Mouse (Mus musculus): ENCODE data around the gene Rnf227.

The Rnf227 gene

DNA sequence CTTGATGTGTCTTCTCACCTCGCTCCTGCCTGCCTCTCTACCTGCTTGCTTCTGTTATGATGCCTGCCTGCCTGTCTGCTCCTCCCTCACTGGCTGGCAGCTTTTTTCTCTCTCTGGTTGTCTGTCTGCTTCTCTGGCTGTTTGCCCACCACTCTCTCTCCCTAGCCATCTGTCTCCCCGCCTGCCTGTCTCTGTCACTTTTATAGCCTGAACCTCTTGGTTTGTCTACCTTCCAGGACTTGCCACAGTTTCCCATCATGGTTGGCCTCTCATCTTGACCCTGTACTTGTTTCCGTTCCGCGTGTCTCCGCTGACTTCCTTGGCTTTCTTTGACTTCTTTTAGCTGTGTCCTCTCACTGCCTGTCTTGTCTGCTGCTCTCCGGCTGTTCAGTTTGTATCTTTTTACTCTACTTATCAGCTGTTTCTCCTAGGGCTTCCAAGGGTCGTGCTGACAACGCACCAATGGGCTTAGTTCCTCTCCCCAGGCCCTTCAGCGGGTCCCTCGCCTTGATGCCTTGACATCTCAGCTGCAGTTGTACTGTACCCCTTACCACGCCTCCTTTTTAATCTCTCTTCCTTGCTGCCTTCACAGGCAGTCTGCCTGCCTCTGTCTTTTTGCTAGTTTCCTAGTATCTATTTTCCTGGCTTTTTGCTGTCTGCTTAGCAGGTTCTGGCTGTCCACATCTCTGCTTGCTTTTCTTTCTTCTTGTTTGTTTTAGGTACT is 32.0 kb downstream of the Rnf227 start:
- peak; percentile 89 for DNase-seq

DNA sequence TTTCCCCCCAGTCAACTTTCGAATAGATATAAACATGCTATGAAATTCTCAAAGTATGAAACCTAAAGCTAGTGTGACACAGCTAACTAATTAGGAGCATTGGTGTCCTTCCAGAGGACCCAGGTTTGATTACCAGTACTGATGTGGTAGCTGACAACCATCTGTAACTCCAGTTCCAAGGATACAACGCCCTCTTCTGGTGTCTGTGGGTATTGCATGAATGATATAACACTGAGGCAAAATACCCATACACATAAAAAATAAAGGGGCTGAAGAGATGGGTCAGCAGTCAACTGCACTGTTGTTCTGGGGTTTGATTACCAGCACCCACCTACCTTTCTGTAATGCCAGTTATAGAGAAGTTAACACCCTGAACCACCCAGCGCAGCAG is 32.5 kb downstream of the Rnf227 start:
- DNase-seq = no peak

DNA sequence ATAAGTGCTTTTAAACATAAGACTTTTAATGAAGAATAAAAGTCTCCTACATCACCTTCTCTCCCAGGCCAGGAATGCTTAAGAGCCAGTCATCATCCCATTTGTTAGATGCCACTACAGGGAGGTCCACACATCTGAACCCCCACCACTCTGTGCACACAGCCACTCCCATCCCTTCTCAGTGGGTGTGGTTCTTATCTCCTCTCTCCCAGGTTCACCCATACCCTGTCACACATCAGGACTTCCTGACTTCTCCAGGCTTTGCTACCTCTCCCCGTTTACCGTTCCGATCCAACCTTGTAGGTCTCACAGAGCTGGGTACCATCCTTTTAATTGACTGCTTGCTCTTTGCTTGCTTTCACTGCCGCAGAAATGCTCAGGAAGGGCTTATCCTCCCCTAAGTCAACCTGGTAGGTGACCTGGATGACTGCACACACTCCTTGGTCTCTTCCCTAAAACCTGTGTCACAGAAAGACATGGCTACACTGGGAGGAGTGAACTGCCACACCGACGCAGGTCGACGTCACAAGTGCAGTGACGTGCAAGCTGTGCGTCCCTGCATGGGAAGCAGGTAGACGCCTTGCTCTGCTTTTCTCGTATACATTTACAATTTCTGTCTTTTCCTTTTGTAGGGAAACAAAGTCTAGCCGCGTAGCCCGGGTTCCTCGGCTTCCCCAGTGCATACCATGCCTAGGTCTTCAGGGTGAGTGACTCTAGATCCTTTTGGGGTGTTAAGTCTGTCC is 33.1 kb downstream of the Rnf227 start:
- DNase-seq = no peak

DNA sequence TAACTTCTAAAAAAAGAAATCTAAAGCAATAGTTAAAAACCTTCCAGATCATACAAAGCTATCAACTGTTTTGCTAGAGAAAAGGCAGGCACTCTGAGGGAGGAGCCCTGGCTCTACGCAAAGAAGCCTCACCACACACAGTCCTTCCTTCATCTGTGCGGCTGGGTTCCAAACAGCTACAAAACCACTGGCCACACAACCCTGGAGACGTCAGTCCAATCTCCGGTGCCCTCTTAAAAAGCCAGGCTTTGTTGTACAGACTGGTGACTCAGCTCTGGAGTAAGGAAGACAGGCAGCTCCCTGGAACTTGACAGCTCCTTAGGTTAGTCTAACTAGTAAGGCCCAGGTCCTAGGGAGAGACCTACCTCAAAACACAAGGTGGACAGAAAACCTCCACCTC is 35.4 kb downstream of the Rnf227 start:
- no peak for DNase-seq

DNA sequence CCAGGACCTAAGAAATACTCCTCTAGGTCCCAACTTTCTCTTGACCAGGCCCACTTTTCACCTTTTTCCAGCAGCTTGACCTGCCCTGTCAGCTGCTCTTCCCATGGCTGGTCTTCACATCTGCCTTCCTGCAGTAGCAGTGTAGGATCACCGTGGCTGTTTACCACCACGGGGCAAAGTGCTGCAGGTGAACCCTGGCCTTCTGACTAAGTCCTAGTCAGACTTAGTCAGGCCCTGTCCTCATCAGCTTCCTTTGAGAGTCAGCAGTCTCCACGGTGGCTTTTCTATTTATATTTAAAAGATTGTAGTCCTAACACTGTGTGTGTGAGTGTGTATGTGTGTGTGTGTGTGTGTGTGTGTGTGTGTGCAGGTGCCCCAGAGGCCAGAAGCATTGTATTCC is 37.5 kb downstream of the Rnf227 start:
- DNase-seq = no peak

DNA sequence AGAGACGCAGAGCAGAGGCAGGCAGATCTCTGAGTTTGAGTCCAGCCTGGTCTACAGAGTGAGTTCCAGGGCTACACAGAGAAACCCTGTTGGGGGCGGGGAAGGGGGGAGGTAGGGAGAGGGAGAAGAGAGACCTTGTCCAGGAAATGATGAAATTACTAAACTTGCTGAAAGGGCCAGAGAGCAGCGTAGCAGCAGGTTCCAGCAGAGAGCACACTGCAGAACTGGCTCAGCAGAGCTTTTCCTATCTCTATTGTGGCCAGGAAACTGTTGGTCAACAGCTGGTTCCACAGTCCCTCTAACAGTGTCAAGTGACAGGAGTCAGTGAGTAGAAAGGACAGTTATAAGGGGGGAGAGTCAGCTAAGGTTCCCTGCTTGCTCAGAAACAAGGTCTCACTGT is 39.3 kb downstream of the Rnf227 start:
- DNase-seq = no peak

DNA sequence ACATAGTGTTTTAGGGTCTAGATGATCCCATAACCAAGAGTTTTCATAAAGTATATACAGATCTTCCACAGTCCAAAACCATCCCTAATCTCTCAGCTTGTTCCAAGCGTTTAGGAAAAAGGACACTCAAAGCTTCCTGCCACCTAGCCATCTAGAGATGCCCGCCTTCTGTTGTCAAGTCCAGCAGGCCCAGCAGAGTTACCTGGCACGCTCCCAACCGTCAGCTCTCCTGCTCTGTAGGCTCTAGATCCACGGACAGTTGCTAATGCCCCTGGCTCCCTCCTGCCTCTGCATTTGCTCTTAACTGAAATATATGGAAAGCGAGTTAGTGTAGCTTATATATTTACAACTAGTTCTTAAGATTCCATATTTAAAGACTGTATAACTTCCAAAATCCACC is 41.1 kb downstream of the Rnf227 start:
- peak; percentile 60 for DNase-seq

DNA sequence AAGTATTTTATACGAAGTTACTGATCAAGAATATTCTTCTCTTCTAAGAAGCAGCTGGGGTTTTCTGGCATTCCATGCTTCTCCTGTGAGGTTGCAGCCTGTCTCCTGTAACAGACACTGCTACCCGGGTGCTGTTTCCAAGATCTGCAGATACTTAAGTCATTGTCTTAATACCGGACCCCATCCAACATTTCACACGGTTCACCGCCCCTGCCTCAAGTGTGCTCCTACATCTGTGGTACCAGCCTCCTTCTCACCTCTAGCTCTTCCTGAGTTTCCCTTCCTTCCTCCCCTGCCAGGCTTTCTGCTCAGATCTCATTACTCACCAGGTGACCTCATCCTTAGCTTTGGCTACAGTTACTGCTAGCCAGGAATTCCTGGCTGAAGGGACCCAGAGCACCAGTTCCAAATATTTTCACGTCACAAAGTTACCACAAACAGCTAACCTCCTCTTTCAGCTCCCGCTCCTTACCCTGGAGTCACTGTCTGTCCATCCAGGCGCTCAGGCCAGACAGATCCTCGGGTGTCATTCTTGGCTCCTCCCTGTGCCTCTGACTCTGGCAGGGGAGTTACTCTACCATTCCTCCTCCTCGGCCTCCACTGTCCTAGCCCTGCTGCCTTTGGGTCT is 42.3 kb downstream of the Rnf227 start:
- DNase-seq = no peak

DNA sequence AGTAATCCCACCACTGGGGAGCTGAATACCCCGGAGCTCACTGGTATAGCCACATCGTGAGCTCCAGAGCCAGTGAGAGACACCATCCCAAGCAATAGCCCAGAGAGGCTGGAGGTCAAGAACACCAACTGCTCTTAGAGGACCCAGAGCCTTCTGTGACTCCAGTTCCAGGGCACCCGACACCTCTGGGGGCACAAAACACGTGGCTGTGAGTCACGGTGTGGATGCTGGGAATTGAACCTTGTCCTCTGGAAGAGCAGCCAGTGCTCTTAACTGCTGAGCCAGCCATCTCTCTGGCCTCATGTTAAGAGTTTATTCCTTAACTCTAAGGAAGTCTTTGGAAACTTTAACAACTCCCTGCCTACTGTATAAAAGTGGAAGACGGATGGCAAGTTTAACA is 44.7 kb downstream of the Rnf227 start:
- no peak for DNase-seq

DNA sequence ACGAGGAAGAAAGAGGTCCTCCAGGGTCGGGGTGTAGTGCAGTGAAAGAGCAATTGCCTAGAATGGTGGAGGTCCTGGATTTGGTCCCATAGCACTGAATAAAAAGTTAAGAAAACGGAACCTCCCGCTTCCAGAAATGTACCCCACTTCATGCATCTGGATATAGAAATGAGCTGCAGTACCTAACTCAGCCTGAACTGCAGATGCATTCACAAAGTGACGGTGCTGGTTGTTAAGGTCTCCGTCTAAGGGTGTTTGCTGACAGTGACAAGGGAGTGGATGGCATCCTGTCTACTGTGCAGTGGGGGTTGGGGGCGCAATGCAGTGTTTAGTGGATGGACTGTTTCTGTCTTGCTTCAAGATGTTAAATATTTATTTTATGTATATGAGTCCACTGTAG is 46.5 kb downstream of the Rnf227 start:
- no peak for DNase-seq

DNA sequence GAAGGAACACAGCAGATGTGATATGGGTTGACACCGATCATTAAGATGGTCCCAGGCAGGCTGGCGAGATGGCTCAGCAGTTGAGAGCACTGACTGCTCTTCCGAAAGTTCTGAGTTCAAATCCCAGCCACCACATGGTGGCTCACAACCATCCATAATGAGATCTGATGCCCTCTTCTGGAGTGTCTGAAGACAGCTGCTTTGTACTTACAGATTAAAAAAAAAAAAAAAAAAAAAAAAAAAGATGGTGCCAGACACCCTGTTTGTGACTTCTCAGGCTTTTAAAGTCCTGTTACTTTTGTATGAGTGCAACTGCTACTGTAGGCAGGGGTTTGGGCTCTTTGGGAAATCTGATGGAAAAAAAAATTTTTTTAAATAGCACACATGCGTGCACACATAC is 48.4 kb downstream of the Rnf227 start:
- DNase-seq = no peak

DNA sequence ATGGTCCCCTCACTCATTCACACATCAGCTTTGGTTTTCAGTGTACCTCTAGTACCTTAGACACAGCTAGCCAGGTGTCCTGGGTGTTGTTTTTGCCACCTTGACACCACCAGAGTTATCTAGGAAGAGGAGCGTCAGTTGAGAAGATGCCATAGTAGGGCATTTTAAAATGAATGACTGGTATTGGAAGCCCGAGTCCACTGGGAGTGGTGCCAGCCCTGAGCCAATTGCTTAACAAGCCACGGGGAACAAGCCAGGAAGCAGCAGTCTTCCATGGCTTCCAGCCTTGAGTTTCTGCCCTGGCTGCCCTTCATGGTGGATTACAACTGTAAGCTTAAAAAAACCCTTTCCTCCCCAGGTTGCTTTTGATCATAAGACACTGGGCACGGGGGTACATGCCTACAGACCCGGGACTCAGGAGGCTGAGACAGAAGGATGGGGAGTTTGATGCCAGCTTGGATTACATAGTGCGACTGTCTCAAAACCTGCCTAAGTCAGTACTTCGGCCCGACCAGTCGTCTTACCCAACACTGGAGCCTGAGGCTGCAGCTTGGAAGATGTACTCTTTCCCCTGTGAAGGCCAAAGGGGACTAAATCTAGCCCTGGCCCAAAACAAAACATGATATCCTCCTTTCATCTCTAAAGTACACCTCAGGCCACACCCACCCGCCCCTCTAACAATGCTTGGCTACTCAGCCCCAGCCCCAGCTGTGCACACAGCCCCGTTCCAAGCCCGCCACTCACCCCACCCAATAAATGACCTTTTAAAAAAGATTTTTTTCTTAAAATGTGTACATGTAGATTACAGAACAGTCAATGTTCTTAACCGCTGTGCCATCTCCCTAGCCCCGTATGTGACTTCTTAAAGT is 49.5 kb downstream of the Rnf227 start:
- DNase-seq = peak; percentile 45

DNA sequence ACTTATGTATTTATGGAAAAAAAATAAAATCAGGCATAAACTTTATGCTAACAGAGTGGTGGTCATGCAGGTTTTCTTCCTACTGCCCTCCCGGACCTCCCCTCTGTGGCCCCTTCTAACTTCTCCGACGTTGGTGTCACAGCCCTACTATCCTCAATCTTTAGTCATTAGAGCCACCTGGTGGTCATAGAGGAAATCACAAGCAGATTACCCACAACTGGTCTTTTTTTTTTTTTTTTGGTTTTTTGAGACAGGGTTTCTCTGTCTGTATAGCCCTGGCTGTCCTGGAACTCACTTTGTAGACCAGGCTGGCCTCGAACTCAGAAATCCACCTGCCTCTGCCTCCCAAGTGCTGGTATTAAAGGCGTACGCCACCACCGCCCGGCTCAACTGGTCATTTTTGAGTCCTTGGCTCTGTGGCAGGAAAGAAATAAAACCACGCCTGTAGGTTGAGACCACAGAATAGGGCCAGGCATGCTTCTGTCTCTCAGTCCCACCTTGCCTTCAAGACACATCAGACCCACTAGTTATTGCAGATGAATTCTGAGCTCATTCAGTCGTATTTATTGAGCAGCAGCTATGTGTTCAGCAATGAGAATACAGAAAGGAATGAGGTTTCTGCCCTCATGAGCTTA is 50.3 kb downstream of the Rnf227 start:
- DNase-seq = peak; percentile 65
